Mouse (Mus musculus) embryonic fibroblast, embryonic 13.5 days (primary cell): Measurements from ENCODE around the gene Trpv2.

Experiments
- CTCF ChIP-seq: IDR thresholded peaks from 2 replicates; pipeline ENCODE4 v1.5.1; 2011; ENCODE audit warnings: mild to moderate bottlenecking, control low read depth, low read length, moderate library complexity, borderline replicate concordance; ENCODE audit not compliant: insufficient read depth
- POLR2A ChIP-seq: IDR thresholded peaks from 2 replicates; pipeline ENCODE4 v1.6.1; 2011; ENCODE audit warnings: low read depth, mild to moderate bottlenecking, control low read depth, low read length, moderate library complexity

DNA sequence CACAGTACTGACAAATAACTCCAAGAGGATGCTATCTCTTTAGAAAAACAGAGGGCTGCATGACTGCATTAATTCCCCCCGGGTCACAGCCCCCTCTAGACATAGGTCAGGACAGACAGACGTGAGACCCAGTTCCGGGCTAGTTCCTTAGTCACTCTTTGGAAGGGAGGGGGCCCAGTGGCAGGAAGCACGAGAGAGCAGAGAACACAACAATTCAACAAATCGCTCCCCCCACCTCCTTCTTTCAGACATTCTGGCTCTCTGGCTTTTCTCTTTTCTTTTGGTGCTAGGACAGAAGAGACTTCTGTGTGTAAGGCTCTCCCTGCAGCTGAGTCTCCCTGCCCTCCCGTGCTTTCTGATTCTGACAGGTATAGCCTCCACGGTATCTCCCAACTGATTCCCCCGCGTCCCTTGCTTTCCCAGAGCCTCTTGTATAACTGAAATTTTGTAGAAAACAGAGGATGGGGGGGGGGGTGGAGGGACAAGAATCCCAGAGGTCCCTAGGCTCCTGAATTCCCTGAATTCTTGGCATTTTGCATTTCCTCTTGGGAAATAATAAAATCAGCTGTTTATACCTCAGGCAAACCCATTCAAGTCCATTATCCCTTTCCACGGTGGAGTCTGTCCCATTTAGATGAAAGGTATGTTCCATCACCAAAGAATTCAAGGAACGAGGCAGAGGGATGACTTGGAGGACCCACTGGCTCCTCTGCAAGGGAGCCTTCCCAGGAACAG is 62.0 kb downstream of the Trpv2 start:
- TF ChIP-seq POLR2A, result no peak
- TF ChIP-seq CTCF, result no peak
